Mouse (Mus musculus): ENCODE results near the gene Bex1.

GRCm38 (mm10) chrX:136203664-136204066, 11.6 kb downstream of the Bex1 start, which contains the start of gene Tceal5:
- no peak for TF ChIP-seq MAFK (IDR thresholded peaks at IDR 0.05; ENCODE audit: insufficient read depth, low read depth, low read length)
- TF ChIP-seq HCFC1 (IDR thresholded peaks at IDR 0.05; ENCODE audit: borderline replicate concordance, insufficient read depth, low read length): no peak
